Mouse (Mus musculus) thymus, adult 2 months (tissue): ENCODE data around the gene Smcr8.

ENCODE experiments used
- CTCF ChIP-seq: fragments of 200-500 bp; IDR thresholded peaks from 2 replicates; pipeline ENCODE4 v1.5.1; 2012; ENCODE audit warnings: mild to moderate bottlenecking, control low read depth, low read length, moderate library complexity, borderline replicate concordance; ENCODE audit not compliant: control insufficient read depth, poor library complexity, insufficient read depth; ENCODE audit errors: extremely low read depth
- POLR2A ChIP-seq: fragments of 200-500 bp; IDR thresholded peaks from 2 replicates; pipeline ENCODE4 v1.6.1; 2012; ENCODE audit warnings: mild to moderate bottlenecking, low read length, control low read depth, moderate library complexity; ENCODE audit not compliant: control insufficient read depth, poor library complexity, insufficient read depth; ENCODE audit errors: extremely low read depth

DNA sequence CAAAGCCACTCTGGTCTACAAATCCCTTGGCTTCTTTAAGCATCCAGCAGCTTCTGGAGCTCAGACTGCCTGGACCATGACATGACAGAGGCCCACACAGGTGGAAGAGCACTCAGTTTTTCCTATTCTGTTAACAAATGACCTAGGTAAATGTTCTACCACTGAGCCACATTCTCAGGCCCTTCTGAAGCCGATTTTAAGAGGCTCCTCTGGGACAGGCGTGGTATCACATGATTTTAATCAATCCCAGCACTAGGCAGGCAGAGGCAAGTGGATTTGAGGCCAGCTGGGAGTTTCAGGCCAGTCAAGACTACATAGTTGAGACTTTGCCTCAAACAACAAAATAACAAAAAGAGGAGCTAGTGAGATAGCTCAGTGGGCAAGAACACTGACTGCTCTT is 13.1 kb downstream of the Smcr8 start:
- TF ChIP-seq CTCF (no peak), POLR2A (no peak)
